Mouse (Mus musculus): ENCODE data around the gene Gsx1. TPM values are rescaled to one million over a fixed set of nuclear protein-coding genes. Genes with fewer than 3 reads are reported as not detected.

Gsx1 gene
- total and polyA plus RNA-seq, 3 experiments: not detected

GRCm38 (mm10) chr5:147204905-147205304, 16.4 kb downstream of the Gsx1 start:
- H3K27me3 ChIP-seq (replicated peaks): peaks cover 8% of the 10 kb centered on the region
- no peaks in the 10 kb centered on the region for H3K79me2 ChIP-seq (replicated peaks; ENCODE audit: control insufficient read depth, extremely low read depth, insufficient read depth, poor library complexity, severe bottlenecking)
- H3K36me3 ChIP-seq (replicated peaks in 1 of 2; ENCODE audit: control insufficient read depth in 1 of 2, insufficient read depth in 1 of 2, low read length in 1 of 2): no peaks in the 10 kb centered on the region
- H3K4me3 ChIP-seq (replicated peaks in 1 of 3; ENCODE audit: low read depth in 2 of 3, low read length in 2 of 3, poor library complexity in 1 of 3): no peak overlapping the region
- H3K9ac ChIP-seq (ENCODE audit: insufficient read depth, low read depth): no peak overlapping the region
- H3K4me1 ChIP-seq (ENCODE audit: control insufficient read depth in 1 of 2, insufficient read depth in 2 of 2): peaks cover 0 to 3% of the 10 kb centered on the region in 2 experiments; a peak in 1 of 4 replicates
- in situ Hi-C loops (cut with MboI; ENCODE audit: low pct_ligation_motif_present, low pct_unique_long_range_greater_than_20kb, low sequenced_read_pairs) (no loop called here), dilution Hi-C loops (cut with MboI; ENCODE audit: extremely low pct_ligation_motif_present, extremely low pct_unique_long_range_greater_than_20kb, low sequenced_read_pairs) (no loop called here)
- no peak for DNase-seq (ENCODE audit: extremely low read depth)
- no peak overlapping the region for H3K27ac ChIP-seq (ENCODE audit: insufficient read depth, low read depth)
- H3K9me3 ChIP-seq (replicated peaks; ENCODE audit: low read length): peaks cover 8% of the 10 kb centered on the region
- TF ChIP-seq PAX5 (IDR thresholded peaks at IDR 0.05; ENCODE audit: low read length): no peak
- no peak for TF ChIP-seq CTCF (conservative IDR thresholded peaks at IDR 0.05 in 1 of 2, IDR thresholded peaks at IDR 0.05 in 1 of 2; ENCODE audit: low read depth in 2 of 2, low read length in 2 of 2)
- no peak for TF ChIP-seq EP300 (IDR thresholded peaks at IDR 0.05; ENCODE audit: low read length)
- no peak for TF ChIP-seq TCF12 (IDR thresholded peaks at IDR 0.05; ENCODE audit: low read depth, low read length)
- no peak for TF ChIP-seq ZKSCAN1 (IDR thresholded peaks at IDR 0.05; ENCODE audit: borderline replicate concordance, low read depth, low read length)
- TF ChIP-seq SIN3A (IDR thresholded peaks at IDR 0.05; ENCODE audit: low read length): no peak
- no peak for TF ChIP-seq MAX (IDR thresholded peaks at IDR 0.05; ENCODE audit: low read length)
- TF ChIP-seq E2F4 (IDR thresholded peaks at IDR 0.05; ENCODE audit: insufficient replicate concordance, low read depth, low read length): no peak
- no peak for TF ChIP-seq MXI1 (IDR thresholded peaks at IDR 0.05; ENCODE audit: low read depth, low read length)
- no peak for TF ChIP-seq NRF1 (IDR thresholded peaks at IDR 0.05; ENCODE audit: low read depth, low read length)
- no peak for TF ChIP-seq POLR2AphosphoS2 (IDR thresholded peaks at IDR 0.05; ENCODE audit: low read depth, low read length)
- TF ChIP-seq MAFK (IDR thresholded peaks at IDR 0.05; ENCODE audit: insufficient replicate concordance, low read length): no peak
- no peak overlapping the region for H3K4me2 ChIP-seq (ENCODE audit: insufficient read depth, low read depth, poor library complexity, severe bottlenecking)

GRCm38 (mm10) chr5:147207852-147208251, 19.4 kb downstream of the Gsx1 start:
- Histone ChIP-seq H3K4me2 (ENCODE audit: insufficient read depth, low read depth, poor library complexity, severe bottlenecking) (no peak overlapping the region), H3K4me3 (replicated peaks in 1 of 3; ENCODE audit: low read depth in 2 of 3, low read length in 2 of 3, poor library complexity in 1 of 3) (no peak overlapping the region), H3K79me2 (replicated peaks; ENCODE audit: control insufficient read depth, extremely low read depth, insufficient read depth, poor library complexity, severe bottlenecking) (no peaks in the 10 kb centered on the region), H3K9me3 (replicated peaks; ENCODE audit: low read length) (peaks cover 11% of the 10 kb centered on the region), H3K4me1 (ENCODE audit: control insufficient read depth in 1 of 2, insufficient read depth in 2 of 2) (peaks cover 5 to 8% of the 10 kb centered on the region in 2 experiments), H3K27ac (ENCODE audit: insufficient read depth, low read depth) (0 out of 2 replicates have a peak overlapping the region, but pooled peaks have one; percentile 16), H3K27me3 (replicated peaks) (peaks cover 18% of the 10 kb centered on the region), H3K9ac (ENCODE audit: insufficient read depth, low read depth) (no peak overlapping the region), H3K36me3 (replicated peaks in 1 of 2; ENCODE audit: control insufficient read depth in 1 of 2, insufficient read depth in 1 of 2, low read length in 1 of 2) (no peaks in the 10 kb centered on the region)
- in situ Hi-C loops (cut with MboI; ENCODE audit: low pct_ligation_motif_present, low pct_unique_long_range_greater_than_20kb, low sequenced_read_pairs) (no loop called here), dilution Hi-C loops (cut with MboI; ENCODE audit: extremely low pct_ligation_motif_present, extremely low pct_unique_long_range_greater_than_20kb, low sequenced_read_pairs) (no loop called here)
- TF ChIP-seq TCF12 (IDR thresholded peaks at IDR 0.05; ENCODE audit: low read depth, low read length) (no peak), JUND (conservative IDR thresholded peaks at IDR 0.05; ENCODE audit: low read depth, low read length) (no peak), MAZ (IDR thresholded peaks at IDR 0.05; ENCODE audit: low read depth, low read length) (no peak), CTCF (conservative IDR thresholded peaks at IDR 0.05 in 1 of 2, IDR thresholded peaks at IDR 0.05 in 1 of 2; ENCODE audit: low read depth in 2 of 2, low read length in 2 of 2) (no peak), ELF1 (IDR thresholded peaks at IDR 0.05; ENCODE audit: low read depth, low read length) (no peak), ZKSCAN1 (IDR thresholded peaks at IDR 0.05; ENCODE audit: borderline replicate concordance, low read depth, low read length) (no peak), PAX5 (IDR thresholded peaks at IDR 0.05; ENCODE audit: low read length) (no peak), MEF2A (IDR thresholded peaks at IDR 0.05; ENCODE audit: borderline replicate concordance, low read depth, low read length) (no peak), POLR2A (IDR thresholded peaks at IDR 0.05; ENCODE audit: low read depth, low read length) (no peak), ZMIZ1 (IDR thresholded peaks at IDR 0.05; ENCODE audit: low read depth, low read length) (no peak), UBTF (IDR thresholded peaks at IDR 0.05; ENCODE audit: low read depth, low read length) (no peak), MAFK (IDR thresholded peaks at IDR 0.05; ENCODE audit: insufficient replicate concordance, low read length) (no peak), CHD1 (IDR thresholded peaks at IDR 0.05; ENCODE audit: low read depth, low read length) (no peak), GABPA (IDR thresholded peaks at IDR 0.05; ENCODE audit: insufficient replicate concordance, low read depth, low read length) (no peak)
- no peak for DNase-seq (ENCODE audit: extremely low read depth)
